Comparison of ENCODE assay signal across 12 mouse cellular contexts in the genomic region with DNA sequence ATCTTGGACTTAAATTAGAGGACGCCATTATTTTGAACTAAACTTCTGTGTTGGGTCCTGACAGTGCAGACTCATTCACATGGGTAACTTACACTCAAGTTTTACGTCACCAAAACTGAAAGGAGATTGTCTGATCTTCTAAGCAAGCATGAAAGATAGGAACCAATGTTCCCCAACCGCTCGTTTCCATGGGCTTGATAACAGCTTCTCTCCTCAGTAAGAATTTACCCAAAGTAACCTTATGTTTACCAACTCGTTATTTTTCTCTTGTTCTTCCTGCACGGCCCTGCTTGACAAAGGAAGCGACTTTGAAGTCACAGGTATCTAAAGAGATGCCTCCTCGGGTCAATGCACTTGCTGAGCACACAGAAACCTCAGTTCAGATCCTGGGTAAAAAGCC.
"Had no signal": no experiment of that assay in that cellular context is flagged by ENCODE, and none has a peak within 500 bp of the region (broad histone marks: within the 10 kb centered on the region; RNA-seq: fewer than 3 reads in every experiment).

No protein-coding gene starts in this region.

- H3K4me3 ChIP-seq: layer of hippocampus, adult 2 months; limb, embryonic 13.5 days; midbrain, embryonic 12.5 days had no signal

- H3K4me2 ChIP-seq: limb, embryonic 13.5 days; midbrain, embryonic 12.5 days had no signal

- H3K9me3 ChIP-seq: midbrain, embryonic 12.5 days had no signal

- H3K27ac ChIP-seq: kidney, postnatal 0 days; layer of hippocampus, adult 2 months; limb, embryonic 13.5 days; liver, embryonic 14.5 days; midbrain, embryonic 12.5 days had no signal

- DNase-seq: kidney, adult 9 months; kidney, postnatal 4 days; left cerebral cortex, postnatal 4 days; lung, adult 18-20 months; right cerebral cortex, postnatal 14 days; thymus, adult 18-20 months had no signal

- H3K4me1 ChIP-seq: midbrain, embryonic 12.5 days had no signal

- H3K27me3 ChIP-seq: limb, embryonic 13.5 days; midbrain, embryonic 12.5 days had no signal

- ATAC-seq: intestine, postnatal 0 days had no signal

- H3K36me3 ChIP-seq: limb, embryonic 13.5 days; midbrain, embryonic 12.5 days had no signal

- H3K9ac ChIP-seq: limb, embryonic 13.5 days; liver, embryonic 14.5 days; midbrain, embryonic 12.5 days had no signal
